Mouse (Mus musculus) lung, postnatal 0 days (tissue): ENCODE measurements around the gene Gm49403. TPM values are rescaled to one million over a fixed set of nuclear protein-coding genes. Genes with fewer than 3 reads are reported as not detected.
A peak's percentile ranks its signal among the peaks of the same experiment; 100 is the strongest.

ENCODE experiments used
- ATAC-seq: fragments of 200-750 bp; cut with Nextera tagmentation; 2 replicates; pipeline ENCODE4 v1.8.0; 2017; ENCODE audit warnings: moderate library complexity
- DNase-seq: peaks from one replicate; pipeline ENCODE4 v3.0.0-alpha.2; 2016; ENCODE audit warnings: low spot score
- H3K27ac ChIP-seq: fragments of 300-500 bp; sonication (generic); 2 replicates; pipeline ENCODE4 v1.5.1; 2014; ENCODE audit warnings: antibody characterized with exemption, mild to moderate bottlenecking, low read length, mixed read lengths
- H3K27me3 ChIP-seq: fragments of 300-500 bp; sonication (generic); replicated peaks from 2 replicates; pipeline ENCODE4 v1.6.1; 2014; ENCODE audit warnings: low read length, mixed read lengths; ENCODE audit not compliant: insufficient read depth
- H3K36me3 ChIP-seq: fragments of 300-500 bp; sonication (generic); 2 replicates; pipeline ENCODE4 v1.6.1; 2014; ENCODE audit warnings: low read length, mixed read lengths; ENCODE audit not compliant: insufficient read depth
- H3K4me1 ChIP-seq: fragments of 300-500 bp; sonication (generic); 2 replicates; pipeline ENCODE4 v1.6.1; 2014; ENCODE audit warnings: antibody characterized with exemption, low read depth, low read length, mixed read lengths; ENCODE audit not compliant: insufficient read depth
- H3K4me2 ChIP-seq: fragments of 300-500 bp; sonication (generic); replicated peaks from 2 replicates; pipeline ENCODE4 v1.6.1; 2014; ENCODE audit warnings: low read depth, mild to moderate bottlenecking, low read length, moderate library complexity, mixed read lengths
- H3K4me3 ChIP-seq: fragments of 300-500 bp; sonication (generic); 2 replicates; pipeline ENCODE4 v1.5.1; 2014; ENCODE audit warnings: low read depth, low read length
- H3K9ac ChIP-seq: fragments of 300-500 bp; sonication (generic); replicated peaks from 2 replicates; pipeline ENCODE4 v1.6.1; 2014; ENCODE audit warnings: low read depth, mild to moderate bottlenecking
- H3K9me3 ChIP-seq: fragments of 300-500 bp; sonication (generic); 2 replicates; pipeline ENCODE4 v1.6.1; 2016; ENCODE audit warnings: low read length, mixed read lengths
- CTCF ChIP-seq: IDR thresholded peaks from 2 replicates; pipeline ENCODE4 v1.5.1; 2016; ENCODE audit warnings: antibody characterized with exemption, mild to moderate bottlenecking
- EP300 ChIP-seq: IDR thresholded peaks from 2 replicates; pipeline ENCODE4 v1.6.1; 2016; ENCODE audit warnings: antibody characterized with exemption, mild to moderate bottlenecking, control low read depth
- WGBS: fragments of 180-500 bp; shearing (Covaris S2); extraction: QIAGEN DNeasy Blood & Tissue Kit; methylation state at CpG from one replicate; pipeline ENCODE4 v1.1.7; 2014; 5-methylcytosine and 5-hydroxymethylcytosine counted together
- polyA plus RNA-seq: library from polyadenylated mRNA; unstranded; fragments of >200 nt; fragmentation: Nextera tagmentation; extraction: Ambion mirVana; gene quantifications from 2 replicates; pipeline ENCODE4 v1.2.1, GENCODE M21; 2015

Gm49403 gene
- polyA plus RNA-seq, 1 experiment from 2014 or later = not detected

DNA sequence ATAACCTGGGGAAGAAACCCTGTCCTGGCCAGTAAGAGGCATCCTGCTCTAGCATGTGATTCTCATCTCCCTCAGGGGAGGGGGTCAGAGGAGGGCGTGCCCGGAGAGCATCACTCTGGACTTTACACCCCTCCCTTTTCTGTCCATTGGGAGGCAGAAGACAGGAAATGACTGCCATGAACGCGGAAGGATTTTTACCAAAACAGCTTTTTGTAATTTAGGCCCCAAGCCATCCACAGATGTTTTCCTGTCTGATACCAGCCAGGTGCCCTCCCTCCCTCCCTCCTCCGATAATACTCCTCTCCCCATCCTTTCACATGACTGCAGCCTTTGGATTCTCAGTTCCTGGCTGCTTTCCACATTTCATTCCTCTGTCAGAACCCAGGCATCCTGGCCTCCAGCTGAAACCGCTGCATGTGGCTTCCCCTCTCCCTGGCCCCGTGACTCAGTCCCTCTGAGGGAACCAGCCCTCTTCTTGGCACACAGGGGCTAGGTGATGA lies 33.3 kb upstream of the Gm49403 start, which contains the start of gene Lrrn4cl:
Gene Lrrn4cl (plus strand): TSS at position 367 of the 500 bp plus-strand sequence.
- Histone ChIP-seq H3K27ac (no peak within 1 kb of the TSS), H3K4me1 (no peaks in the 10 kb centered on the region), H3K4me2 (0 out of 2 replicates have a peak within 1 kb of the TSS, but pooled peaks have one; percentile 1), H3K4me3 (no peak within 1 kb of the TSS), H3K9me3 (no peaks in the 10 kb centered on the region), H3K36me3 (peaks cover 16% of the 10 kb centered on the region; the same call in 1 of the 2 replicates), H3K9ac (no peak within 1 kb of the TSS), H3K27me3 (no peaks in the 10 kb centered on the region)
- DNase-seq (peak; percentile 82), ATAC-seq (peak; percentile 82)
- no peak for TF ChIP-seq EP300
- TF ChIP-seq CTCF = no peak
- 22% methylated on average over 7 of the region's 7 CpGs for WGBS

DNA sequence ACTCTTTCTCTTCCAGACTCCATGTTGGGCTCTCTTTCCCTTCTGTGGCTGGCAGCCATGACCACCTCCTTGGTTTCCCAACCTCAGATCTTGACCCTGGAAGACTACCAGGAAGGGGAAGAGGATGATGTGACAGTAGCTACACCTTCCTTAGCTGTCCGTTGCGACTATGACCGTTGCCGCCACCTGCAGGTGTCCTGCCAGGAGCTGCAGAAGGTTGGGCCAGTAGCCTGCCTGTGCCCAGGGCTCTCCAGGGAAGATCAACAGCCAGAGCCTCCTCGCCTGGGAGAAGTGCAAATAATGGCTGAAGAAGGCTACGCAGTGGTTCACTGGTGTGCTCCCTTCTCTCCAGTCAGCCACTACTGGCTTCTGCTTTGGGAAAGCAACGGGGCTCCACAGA lies 32.1 kb upstream of the Gm49403 start:
- H3K4me2 ChIP-seq = 0 out of 2 replicates have a peak overlapping the region, but pooled peaks have one; percentile 1
- no peaks in the 10 kb centered on the region for H3K27me3 ChIP-seq
- H3K27ac ChIP-seq = no peak overlapping the region
- H3K36me3 ChIP-seq = peaks cover 10% of the 10 kb centered on the region; the same call in 1 of the 2 replicates
- TF ChIP-seq CTCF (peak; percentile 49), EP300 (no peak)
- H3K9me3 ChIP-seq = no peaks in the 10 kb centered on the region
- no peak overlapping the region for H3K9ac ChIP-seq
- no peak overlapping the region for H3K4me3 ChIP-seq
- no peaks in the 10 kb centered on the region for H3K4me1 ChIP-seq
- 32% methylated on average over 7 of the region's 7 CpGs for WGBS
- ATAC-seq (peak; percentile 52), DNase-seq (peak; percentile 36)

DNA sequence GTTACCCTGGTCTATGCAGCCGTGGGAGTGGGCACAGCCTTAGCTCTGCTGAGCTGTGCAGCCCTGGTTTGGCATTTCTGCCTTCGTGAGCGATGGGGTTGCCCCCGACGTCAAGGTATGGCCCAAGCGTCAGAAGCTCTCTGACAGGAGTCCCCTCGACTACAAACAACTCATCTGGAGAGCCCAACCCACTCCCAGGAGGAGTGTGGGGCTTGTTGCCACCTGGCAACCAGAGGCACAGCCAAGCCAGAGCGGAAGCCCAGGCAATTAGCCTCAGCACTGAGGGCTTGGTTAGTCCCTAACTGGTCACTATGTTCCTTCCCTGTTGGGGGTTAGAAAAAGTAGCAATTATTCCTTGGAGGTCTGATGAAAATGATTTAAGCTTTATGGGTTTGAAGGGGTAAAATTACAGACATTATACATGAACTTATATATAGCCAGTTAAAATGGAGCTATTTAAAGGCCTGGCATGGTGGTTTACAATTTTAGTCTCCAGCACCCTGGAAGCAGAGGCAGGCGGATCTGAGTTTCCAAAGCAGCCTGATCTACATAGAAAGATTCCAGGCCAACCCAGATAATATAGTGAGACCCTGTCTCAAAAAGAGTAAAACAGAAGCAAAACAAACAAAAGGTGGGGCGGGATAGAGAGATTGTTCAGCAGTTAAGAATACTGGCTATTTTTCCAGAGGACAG lies 31.3 kb upstream of the Gm49403 start:
- TF ChIP-seq EP300 (no peak), CTCF (no peak)
- H3K4me3 ChIP-seq = no peak overlapping the region
- H3K9me3 ChIP-seq = no peaks in the 10 kb centered on the region
- no peak for DNase-seq
- 0 out of 2 replicates have a peak overlapping the region, but pooled peaks have one; percentile 1 for H3K4me2 ChIP-seq
- WGBS = 47% methylated on average over 10 of the region's 10 CpGs
- ATAC-seq = 0 out of 2 replicates have a peak, but pooled peaks have one; percentile 11
- H3K36me3 ChIP-seq = peaks cover 3% of the 10 kb centered on the region; the same call in 1 of the 2 replicates
- H3K27me3 ChIP-seq = no peaks in the 10 kb centered on the region
- no peaks in the 10 kb centered on the region for H3K4me1 ChIP-seq
- H3K9ac ChIP-seq = no peak overlapping the region
- H3K27ac ChIP-seq = no peak overlapping the region

DNA sequence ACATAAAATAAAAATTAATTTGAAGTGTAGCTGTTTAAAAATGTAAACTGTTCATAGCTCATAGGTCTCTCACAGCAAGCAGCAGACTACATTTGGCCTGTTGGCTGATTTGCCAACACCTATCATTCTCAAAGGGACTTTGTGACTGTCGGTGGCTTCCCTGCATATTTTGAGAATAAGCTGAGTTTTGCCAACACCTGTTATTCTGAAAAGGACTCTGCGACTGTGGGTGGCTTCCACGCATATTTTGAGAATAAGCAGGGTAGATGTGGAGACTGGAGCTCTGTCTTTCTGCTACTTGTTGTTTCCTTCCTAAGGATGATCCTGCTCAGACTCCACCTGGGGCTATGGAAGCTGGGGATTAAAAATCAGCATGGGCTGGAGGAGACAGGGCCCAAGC lies 30.6 kb upstream of the Gm49403 start:
- H3K9me3 ChIP-seq = no peaks in the 10 kb centered on the region
- DNase-seq (no peak), ATAC-seq (no peak)
- 86% methylated on average over 3 of the region's 3 CpGs for WGBS
- no peak for TF ChIP-seq CTCF
- TF ChIP-seq EP300 = no peak
- H3K4me1 ChIP-seq = no peaks in the 10 kb centered on the region
- no peak overlapping the region for H3K4me2 ChIP-seq
- H3K27me3 ChIP-seq = no peaks in the 10 kb centered on the region
- no peak overlapping the region for H3K9ac ChIP-seq
- no peaks in the 10 kb centered on the region for H3K36me3 ChIP-seq
- no peak overlapping the region for H3K27ac ChIP-seq
- H3K4me3 ChIP-seq = no peak overlapping the region

DNA sequence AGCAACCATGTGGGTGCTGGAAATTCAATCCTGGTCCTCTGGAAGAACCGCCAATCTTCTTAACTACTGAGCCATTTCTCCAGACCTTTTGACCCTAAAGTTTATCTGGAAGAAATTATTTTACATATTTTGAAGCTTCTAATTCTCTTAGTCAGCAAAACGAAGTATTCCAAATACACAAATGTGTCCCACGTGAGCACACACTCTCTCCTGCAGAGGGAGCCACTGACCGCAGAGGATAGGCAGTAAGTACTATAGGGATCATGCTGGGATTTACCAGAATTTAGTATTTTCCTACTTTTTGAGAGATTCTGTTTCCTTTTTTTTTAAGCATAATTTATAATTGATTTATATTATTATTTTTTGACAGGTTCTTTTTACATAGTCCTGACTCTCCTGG lies 26.0 kb upstream of the Gm49403 start:
- Histone ChIP-seq H3K27me3 (no peaks in the 10 kb centered on the region), H3K36me3 (no peaks in the 10 kb centered on the region), H3K4me3 (no peak overlapping the region), H3K9me3 (no peaks in the 10 kb centered on the region), H3K27ac (no peak overlapping the region), H3K9ac (no peak overlapping the region), H3K4me2 (no peak overlapping the region), H3K4me1 (no peaks in the 10 kb centered on the region)
- WGBS = 36% methylated on average over 4 of the region's 4 CpGs
- peak; percentile 62; the same call in 1 of the 2 replicates for ATAC-seq
- no peak for TF ChIP-seq EP300
- peak; percentile 79 for TF ChIP-seq CTCF
- DNase-seq = peak; percentile 81

DNA sequence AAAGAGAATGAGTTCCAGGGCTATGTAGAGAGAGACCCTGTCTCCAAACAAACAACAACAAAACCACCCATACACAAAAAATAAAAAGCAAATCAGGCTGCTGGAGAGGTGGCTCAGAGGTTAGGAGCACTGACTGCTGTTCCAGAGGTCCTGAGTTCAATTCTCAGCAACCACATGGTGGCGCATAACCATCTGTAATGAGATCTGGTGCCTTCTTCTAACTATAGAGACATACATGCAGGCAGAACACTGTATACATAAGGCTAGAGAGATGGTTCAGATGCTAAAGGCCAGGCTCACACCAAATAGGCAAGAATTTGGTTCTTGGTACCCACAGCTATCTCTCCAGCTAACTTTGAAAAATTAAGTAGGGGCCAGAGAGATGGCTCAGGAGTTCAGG lies 24.7 kb upstream of the Gm49403 start:
- no peak for ATAC-seq
- Histone ChIP-seq H3K27ac (no peak overlapping the region), H3K9me3 (no peaks in the 10 kb centered on the region), H3K4me2 (no peak overlapping the region), H3K9ac (no peak overlapping the region), H3K36me3 (no peaks in the 10 kb centered on the region), H3K4me3 (no peak overlapping the region), H3K27me3 (no peaks in the 10 kb centered on the region), H3K4me1 (no peaks in the 10 kb centered on the region)
- TF ChIP-seq EP300 (no peak), CTCF (peak; percentile 63)
- 27% methylated on average over 1 of the region's 1 CpGs for WGBS
- DNase-seq = no peak
